Mouse (Mus musculus): Measurements from ENCODE around the gene Nadk2.

GRCm38 (mm10) chr15:9075608-9076200, 4.6 kb downstream of the Nadk2 start:
- no peak for TF ChIP-seq CTCF (IDR thresholded peaks at IDR 0.05)
- TF ChIP-seq EP300 (IDR thresholded peaks at IDR 0.05; ENCODE audit: insufficient read depth, low read depth, low read length) = no peak

Measured in heart, adult 2 months (tissue).